Mouse (Mus musculus): ENCODE measurements around the gene Dusp12.

DNA sequence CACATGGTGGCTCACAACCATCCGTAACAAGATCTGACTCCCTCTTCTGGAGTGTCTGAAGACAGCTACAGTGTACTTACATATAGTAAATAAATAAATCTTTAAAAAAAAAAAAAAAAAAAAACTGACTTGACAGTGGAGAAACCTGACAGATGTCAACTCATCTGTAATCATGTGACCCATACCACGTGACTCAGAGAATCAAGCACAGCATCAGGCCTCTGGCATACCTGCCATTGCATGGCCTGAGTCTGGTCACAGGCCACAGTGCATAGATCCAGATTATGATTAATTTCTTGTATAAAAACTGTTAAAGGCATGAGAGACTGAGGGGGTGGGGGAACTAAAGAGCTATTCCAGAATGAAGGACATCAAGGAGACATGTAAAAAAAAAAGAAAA lies 26.5 kb downstream of the Dusp12 start:
- TF ChIP-seq POU5F1 (IDR thresholded peaks at IDR 0.05; ENCODE audit: borderline replicate concordance, low read length) (no peak), CTCF (conservative IDR thresholded peaks at IDR 0.05; ENCODE audit: low read length) (no peak)

Measured in E14TG2a.4 (cell line).